Mouse (Mus musculus) hindbrain, embryonic 14.5 days (tissue): ENCODE measurements around the gene Gm10964. TPM values are rescaled to one million over a fixed set of nuclear protein-coding genes. Genes with fewer than 3 reads are reported as not detected.

Experiments used
- ATAC-seq: fragments of 200-750 bp; cut with Nextera tagmentation; 2 replicates; pipeline ENCODE4 v1.8.0; 2017; ENCODE audit warnings: moderate number of reproducible peaks, mild to moderate bottlenecking, moderate TSS enrichment, moderate library complexity; ENCODE audit not compliant: low FRiP score
- DNase-seq: peaks from one replicate; pipeline ENCODE4 v3.0.0-alpha.2; 2015; ENCODE audit warnings: low spot score
- H3K27ac ChIP-seq: fragments of 300-500 bp; sonication (generic); 2 replicates; pipeline ENCODE4 v1.5.1; 2014; ENCODE audit warnings: mild to moderate bottlenecking, moderate library complexity
- H3K27me3 ChIP-seq: fragments of 300-500 bp; sonication (generic); 2 replicates; pipeline ENCODE4 v1.6.1; 2014; ENCODE audit warnings: mild to moderate bottlenecking, low read length, mixed read lengths; ENCODE audit not compliant: control insufficient read depth, insufficient read depth
- H3K36me3 ChIP-seq: fragments of 300-500 bp; sonication (generic); replicated peaks from 2 replicates; pipeline ENCODE4 v1.6.1; 2014; ENCODE audit not compliant: control insufficient read depth, insufficient read depth
- H3K4me1 ChIP-seq: fragments of 300-500 bp; sonication (generic); replicated peaks from 2 replicates; pipeline ENCODE4 v1.6.1; 2014; ENCODE audit warnings: antibody characterized with exemption, low read length, mixed read lengths; ENCODE audit not compliant: control insufficient read depth, insufficient read depth
- H3K4me2 ChIP-seq: fragments of 300-500 bp; sonication (generic); replicated peaks from 2 replicates; pipeline ENCODE4 v1.6.1; 2014; ENCODE audit warnings: mild to moderate bottlenecking, moderate library complexity
- H3K4me3 ChIP-seq: fragments of 300-500 bp; sonication (generic); replicated peaks from 2 replicates; pipeline ENCODE4 v1.5.1; 2014; ENCODE audit warnings: mild to moderate bottlenecking, low read length
- H3K9ac ChIP-seq: fragments of 300-500 bp; sonication (generic); 2 replicates; pipeline ENCODE4 v1.6.1; 2014
- H3K9me3 ChIP-seq: fragments of 300-500 bp; sonication (generic); 2 replicates; pipeline ENCODE4 v1.6.1; 2016; ENCODE audit warnings: low read length; ENCODE audit not compliant: control insufficient read depth
- WGBS: fragments of 180-500 bp; shearing (Covaris S2); extraction: QIAGEN DNeasy Blood & Tissue Kit; methylation state at CpG from one replicate; pipeline ENCODE4 v1.1.7; 2014; 5-methylcytosine and 5-hydroxymethylcytosine counted together
- polyA plus RNA-seq: library from polyadenylated mRNA; unstranded; fragments of >200 nt; fragmentation: Nextera tagmentation; extraction: Ambion mirVana; gene quantifications from 2 replicates; pipeline ENCODE4 v1.2.1, GENCODE M21; 2014

The Gm10964 gene
- polyA plus RNA-seq, 1 experiment from 2014 or later, result not detected

GRCm38 (mm10) chr3:103745001-103745770, 6.0 kb downstream of the Gm10964 start:
- Histone ChIP-seq H3K4me2 (no peak overlapping the region), H3K9me3 (no peaks in the 10 kb centered on the region), H3K36me3 (peaks cover 85% of the 10 kb centered on the region), H3K4me1 (no peaks in the 10 kb centered on the region), H3K4me3 (no peak overlapping the region), H3K27me3 (no peaks in the 10 kb centered on the region), H3K9ac (no peak overlapping the region), H3K27ac (no peak overlapping the region)
- no peak for ATAC-seq
- 95% methylated on average over 14 of the region's 14 CpGs for WGBS
- DNase-seq, result no peak

- Histone ChIP-seq H3K4me3 (no peak overlapping the region), H3K27me3 (no peaks in the 10 kb centered on the region), H3K9ac (no peak overlapping the region), H3K4me1 (no peaks in the 10 kb centered on the region), H3K27ac (no peak overlapping the region), H3K9me3 (no peaks in the 10 kb centered on the region), H3K36me3 (peaks cover 91% of the 10 kb centered on the region), H3K4me2 (no peak overlapping the region)
- DNase-seq (no peak), ATAC-seq (no peak)
- 84% methylated on average over 5 of the region's 5 CpGs for WGBS
These were observed 7.5 kb downstream of the Gm10964 start for GRCm38 (mm10) chr3:103746711-103747110.

GRCm38 (mm10) chr3:103751558-103751957, 12.4 kb downstream of the Gm10964 start:
- WGBS, result 92% methylated on average over 2 of the region's 2 CpGs
- Histone ChIP-seq H3K9ac (no peak overlapping the region), H3K27ac (no peak overlapping the region), H3K9me3 (no peaks in the 10 kb centered on the region), H3K4me3 (no peak overlapping the region), H3K4me1 (no peaks in the 10 kb centered on the region), H3K27me3 (no peaks in the 10 kb centered on the region), H3K36me3 (peaks cover 94% of the 10 kb centered on the region), H3K4me2 (no peak overlapping the region)
- DNase-seq (no peak), ATAC-seq (no peak)

- peaks cover 91% of the 10 kb centered on the region for H3K36me3 ChIP-seq
- H3K4me3 ChIP-seq, result no peak overlapping the region
- no peaks in the 10 kb centered on the region for H3K4me1 ChIP-seq
- 79% methylated on average over 3 of the region's 3 CpGs for WGBS
- ATAC-seq, result no peak
- H3K9me3 ChIP-seq, result no peaks in the 10 kb centered on the region
- H3K4me2 ChIP-seq, result no peak overlapping the region
- H3K27ac ChIP-seq, result no peak overlapping the region
- no peak overlapping the region for H3K9ac ChIP-seq
- no peaks in the 10 kb centered on the region for H3K27me3 ChIP-seq
- DNase-seq, result no peak
These were observed 16.2 kb downstream of the Gm10964 start for GRCm38 (mm10) chr3:103755351-103755750.

- ATAC-seq (no peak), DNase-seq (no peak)
- Histone ChIP-seq H3K4me3 (no peak overlapping the region), H3K4me2 (no peak overlapping the region), H3K27me3 (no peaks in the 10 kb centered on the region), H3K4me1 (no peaks in the 10 kb centered on the region), H3K27ac (no peak overlapping the region), H3K9ac (no peak overlapping the region), H3K9me3 (no peaks in the 10 kb centered on the region), H3K36me3 (peaks cover 89% of the 10 kb centered on the region)
- 94% methylated on average over 2 of the region's 2 CpGs for WGBS
These were observed 17.8 kb downstream of the Gm10964 start for GRCm38 (mm10) chr3:103756920-103757319.

- Histone ChIP-seq H3K4me2 (no peak overlapping the region), H3K4me1 (no peaks in the 10 kb centered on the region), H3K9ac (no peak overlapping the region), H3K36me3 (peaks cover 89% of the 10 kb centered on the region), H3K9me3 (no peaks in the 10 kb centered on the region), H3K27ac (no peak overlapping the region), H3K4me3 (no peak overlapping the region), H3K27me3 (no peaks in the 10 kb centered on the region)
- WGBS, result 81% methylated on average over 7 of the region's 7 CpGs
- no peak for ATAC-seq
- no peak for DNase-seq
These were observed 19.3 kb downstream of the Gm10964 start for GRCm38 (mm10) chr3:103758456-103758855.

GRCm38 (mm10) chr3:103759261-103759970, 20.2 kb downstream of the Gm10964 start:
- WGBS, result 92% methylated on average over 5 of the region's 5 CpGs
- peaks cover 89% of the 10 kb centered on the region for H3K36me3 ChIP-seq
- H3K4me1 ChIP-seq, result no peaks in the 10 kb centered on the region

GRCm38 (mm10) chr3:103766789-103767188, 27.6 kb downstream of the Gm10964 start:
- Histone ChIP-seq H3K27ac (no peak overlapping the region), H3K27me3 (no peaks in the 10 kb centered on the region), H3K4me3 (no peak overlapping the region), H3K9ac (no peak overlapping the region), H3K9me3 (no peaks in the 10 kb centered on the region), H3K4me2 (no peak overlapping the region), H3K4me1 (no peaks in the 10 kb centered on the region), H3K36me3 (peaks cover 41% of the 10 kb centered on the region)
- DNase-seq (no peak), ATAC-seq (no peak)
- 69% methylated on average over 3 of the region's 3 CpGs for WGBS

More at GRCm38 (mm10) chr3:103759261-103759970, 20.2 kb downstream of the Gm10964 start:
- no peak overlapping the region for H3K4me2 ChIP-seq
- H3K9ac ChIP-seq, result no peak overlapping the region
- no peak for DNase-seq
- no peaks in the 10 kb centered on the region for H3K9me3 ChIP-seq
- no peaks in the 10 kb centered on the region for H3K27me3 ChIP-seq
- H3K4me3 ChIP-seq, result no peak overlapping the region
- H3K27ac ChIP-seq, result no peak overlapping the region
- no peak for ATAC-seq

GRCm38 (mm10) chr3:103771531-103772130, 32.5 kb downstream of the Gm10964 start:
- no peak overlapping the region for H3K9ac ChIP-seq
- H3K4me2 ChIP-seq, result no peak overlapping the region
- H3K4me1 ChIP-seq, result no peaks in the 10 kb centered on the region
- H3K27ac ChIP-seq, result no peak overlapping the region
- no peaks in the 10 kb centered on the region for H3K9me3 ChIP-seq
- no peaks in the 10 kb centered on the region for H3K27me3 ChIP-seq
- H3K4me3 ChIP-seq, result no peak overlapping the region
- H3K36me3 ChIP-seq, result peaks cover 24% of the 10 kb centered on the region
- ATAC-seq (no peak), DNase-seq (peak; percentile 32)
- 73% methylated on average over 9 of the region's 9 CpGs for WGBS
